Mouse (Mus musculus) hindbrain, embryonic 16.5 days (tissue): Measurements from ENCODE around the gene Srgap2. TPM values are rescaled to one million over a fixed set of nuclear protein-coding genes. Genes with fewer than 3 reads are reported as not detected.

Experiments
- ATAC-seq: fragments of 200-750 bp; cut with Nextera tagmentation; 2 replicates; pipeline ENCODE4 v1.8.0; 2017; ENCODE audit warnings: moderate TSS enrichment, moderate library complexity
- H3K27ac ChIP-seq: fragments of 300-500 bp; sonication (generic); 2 replicates; pipeline ENCODE4 v1.5.1; 2014; ENCODE audit warnings: low read depth, mild to moderate bottlenecking, control low read depth, low read length, moderate library complexity
- H3K27me3 ChIP-seq: fragments of 300-500 bp; sonication (generic); replicated peaks from 2 replicates; pipeline ENCODE4 v1.6.1; 2014; ENCODE audit warnings: low read length; ENCODE audit not compliant: control insufficient read depth, insufficient read depth
- H3K36me3 ChIP-seq: fragments of 300-500 bp; sonication (generic); 2 replicates; pipeline ENCODE4 v1.6.1; 2014; ENCODE audit warnings: mild to moderate bottlenecking, low read length, moderate library complexity, mixed read lengths; ENCODE audit not compliant: control insufficient read depth, insufficient read depth
- H3K4me1 ChIP-seq: fragments of 300-500 bp; sonication (generic); 2 replicates; pipeline ENCODE4 v1.6.1; 2014; ENCODE audit warnings: low read depth, low read length; ENCODE audit not compliant: control insufficient read depth, insufficient read depth
- H3K4me2 ChIP-seq: fragments of 300-500 bp; sonication (generic); 2 replicates; pipeline ENCODE4 v1.6.1; 2014; ENCODE audit warnings: mild to moderate bottlenecking, low read length, control low read depth, moderate library complexity
- H3K4me3 ChIP-seq: fragments of 300-500 bp; sonication (generic); 2 replicates; pipeline ENCODE4 v1.5.1; 2014; ENCODE audit warnings: mild to moderate bottlenecking, low read length, control low read depth, moderate library complexity
- H3K9ac ChIP-seq: fragments of 300-500 bp; sonication (generic); 2 replicates; pipeline ENCODE4 v1.6.1; 2014; ENCODE audit warnings: low read depth, mild to moderate bottlenecking, control low read depth, low read length, moderate library complexity
- H3K9me3 ChIP-seq: fragments of 300-500 bp; sonication (generic); 2 replicates; pipeline ENCODE4 v1.6.1; 2014; ENCODE audit warnings: mild to moderate bottlenecking, low read length, moderate library complexity; ENCODE audit not compliant: control insufficient read depth
- WGBS: fragments of 180-500 bp; shearing (Covaris S2); extraction: QIAGEN DNeasy Blood & Tissue Kit; methylation state at CpG from one replicate; pipeline ENCODE4 v1.1.7; 2014; 5-methylcytosine and 5-hydroxymethylcytosine counted together
- polyA plus RNA-seq: library from polyadenylated mRNA; unstranded; fragments of >200 nt; fragmentation: Nextera tagmentation; extraction: Ambion mirVana; gene quantifications from 2 replicates; pipeline ENCODE4 v1.2.1, GENCODE M21; 2015

Gene Srgap2
- polyA plus RNA-seq, 1 experiment from 2014 or later = 24.6 TPM

DNA sequence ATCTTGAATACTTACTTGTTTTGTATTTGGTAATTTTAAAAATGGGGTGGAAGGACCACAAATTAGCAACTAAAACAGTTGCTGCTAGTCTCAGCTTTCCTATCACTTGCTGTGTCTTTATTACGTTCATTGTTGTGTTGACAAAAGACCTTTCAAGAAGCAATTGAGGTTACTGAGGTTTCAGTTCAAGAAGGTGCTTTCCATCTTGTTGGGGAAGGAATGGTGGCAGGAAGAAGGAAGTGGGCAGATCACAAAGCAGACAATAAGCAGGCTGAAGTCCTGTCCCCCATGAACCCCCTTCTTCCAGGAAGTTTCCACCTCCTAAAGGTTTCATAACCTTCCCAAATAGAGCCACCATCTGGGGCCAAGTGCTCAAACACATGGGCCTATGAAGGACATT lies 161.3 kb downstream of the Srgap2 start:
- Histone ChIP-seq H3K27me3 (no peaks in the 10 kb centered on the region), H3K4me3 (no peak overlapping the region), H3K4me1 (no peaks in the 10 kb centered on the region), H3K9ac (no peak overlapping the region), H3K9me3 (no peaks in the 10 kb centered on the region), H3K4me2 (no peak overlapping the region), H3K36me3 (0 out of 2 replicates have a peak, but pooled peaks cover 6% of the 10 kb centered on the region), H3K27ac (no peak overlapping the region)
- no peak for ATAC-seq
- 48% methylated on average over 1 of the region's 1 CpGs for WGBS

DNA sequence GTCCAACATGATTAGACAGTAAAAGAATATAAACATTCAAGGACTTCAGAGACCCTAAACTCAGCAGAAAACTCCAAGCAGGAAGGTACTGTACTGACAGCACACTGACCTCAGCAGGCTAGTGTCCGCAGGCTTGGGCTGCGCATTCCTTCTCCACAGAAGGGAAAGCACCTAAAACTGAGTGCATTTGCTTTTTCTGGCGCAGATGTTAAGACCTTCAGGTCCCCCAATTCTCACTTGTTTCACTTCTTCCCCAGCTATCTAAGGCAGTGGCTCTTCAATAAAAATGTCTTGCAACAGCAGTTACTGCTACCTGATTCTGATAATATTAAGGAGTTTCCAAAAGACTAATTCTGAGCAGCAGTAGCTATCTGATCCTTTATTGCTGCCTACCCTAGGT lies 162.7 kb downstream of the Srgap2 start:
- no peak overlapping the region for H3K4me3 ChIP-seq
- WGBS = 98% methylated on average over 3 of the region's 3 CpGs
- no peak for ATAC-seq

DNA sequence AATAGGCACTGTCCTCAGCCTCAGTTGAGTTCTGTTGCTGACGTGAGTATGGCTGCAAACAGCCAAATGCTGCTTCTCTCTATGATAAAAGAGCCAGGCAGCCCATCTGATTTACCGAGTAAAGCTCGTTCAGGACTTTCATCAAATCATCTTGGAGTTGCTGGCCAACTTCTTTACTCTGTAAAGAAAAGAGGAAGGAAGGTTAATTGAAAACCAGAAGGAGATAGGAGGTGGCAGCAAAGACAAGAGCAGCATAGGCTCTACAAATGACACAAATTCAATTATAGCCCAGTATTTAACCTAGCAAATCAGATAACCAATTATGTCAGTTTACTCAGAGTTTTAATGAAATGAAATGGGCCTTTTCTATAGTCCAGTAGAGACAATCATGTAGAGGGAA lies 163.3 kb downstream of the Srgap2 start:
- 0 out of 2 replicates have a peak, but pooled peaks cover 8% of the 10 kb centered on the region for H3K36me3 ChIP-seq
- H3K27me3 ChIP-seq = no peaks in the 10 kb centered on the region
- H3K9ac ChIP-seq = no peak overlapping the region
- 69% methylated on average over 3 of the region's 3 CpGs for WGBS
- no peak overlapping the region for H3K27ac ChIP-seq
- no peaks in the 10 kb centered on the region for H3K9me3 ChIP-seq
- H3K4me2 ChIP-seq = no peak overlapping the region
- ATAC-seq = no peak
- no peak overlapping the region for H3K4me3 ChIP-seq
- H3K4me1 ChIP-seq = no peaks in the 10 kb centered on the region

More for the DNA sequence above, 162.7 kb downstream of the Srgap2 start:
- Histone ChIP-seq H3K9ac (no peak overlapping the region), H3K4me1 (no peaks in the 10 kb centered on the region), H3K27ac (no peak overlapping the region), H3K27me3 (no peaks in the 10 kb centered on the region), H3K4me2 (no peak overlapping the region), H3K9me3 (no peaks in the 10 kb centered on the region), H3K36me3 (0 out of 2 replicates have a peak, but pooled peaks cover 8% of the 10 kb centered on the region)

DNA sequence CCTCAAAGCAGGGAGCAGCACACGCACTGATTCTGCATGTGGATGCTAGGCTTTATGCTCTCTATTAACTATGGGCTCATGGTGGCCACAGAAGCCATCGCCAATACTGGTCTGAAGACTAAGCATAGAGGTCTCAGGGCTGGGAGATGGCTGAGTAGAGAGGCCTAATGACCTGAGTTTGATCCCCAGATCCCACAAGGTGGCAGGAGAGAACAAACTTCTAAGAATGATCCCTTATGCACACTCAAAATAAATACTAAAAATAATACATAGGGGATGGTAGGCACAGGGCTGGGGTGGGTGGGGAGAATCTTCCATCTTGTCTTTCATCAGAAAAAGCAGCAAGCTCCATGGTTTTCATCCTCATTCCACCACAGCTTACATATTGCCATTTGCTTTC lies 165.1 kb downstream of the Srgap2 start:
- no peak overlapping the region for H3K9ac ChIP-seq
- no peaks in the 10 kb centered on the region for H3K27me3 ChIP-seq
- no peaks in the 10 kb centered on the region for H3K4me1 ChIP-seq
- no peak overlapping the region for H3K27ac ChIP-seq
- H3K4me2 ChIP-seq = no peak overlapping the region
- no peaks in the 10 kb centered on the region for H3K9me3 ChIP-seq
- 93% methylated on average over 2 of the region's 2 CpGs for WGBS
- no peak for ATAC-seq
- 0 out of 2 replicates have a peak, but pooled peaks cover 8% of the 10 kb centered on the region for H3K36me3 ChIP-seq
- H3K4me3 ChIP-seq = no peak overlapping the region

DNA sequence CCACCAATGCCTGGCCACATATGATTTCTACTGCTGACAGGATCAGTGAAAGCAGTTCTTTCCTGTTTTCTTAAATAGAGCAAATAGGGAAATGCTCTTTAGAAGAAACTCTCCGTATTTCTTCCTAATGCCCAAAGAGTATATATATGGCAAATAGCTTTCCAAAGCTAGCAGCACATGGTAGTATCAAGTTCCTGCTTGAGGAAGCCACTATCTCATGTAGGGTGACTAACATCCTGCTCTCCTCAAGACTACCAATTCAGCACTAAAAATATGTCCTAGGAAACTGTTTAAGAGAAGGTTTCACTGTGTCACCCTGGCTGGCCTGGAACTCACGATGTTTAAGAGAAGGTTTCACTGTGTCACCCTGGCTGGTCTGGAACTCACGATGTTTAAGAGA lies 166.4 kb downstream of the Srgap2 start:
- Histone ChIP-seq H3K27ac (no peak overlapping the region), H3K4me2 (no peak overlapping the region), H3K9me3 (no peaks in the 10 kb centered on the region), H3K36me3 (0 out of 2 replicates have a peak, but pooled peaks cover 8% of the 10 kb centered on the region), H3K27me3 (no peaks in the 10 kb centered on the region), H3K4me1 (no peaks in the 10 kb centered on the region), H3K4me3 (no peak overlapping the region), H3K9ac (no peak overlapping the region)
- no peak for ATAC-seq
- 96% methylated on average over 3 of the region's 3 CpGs for WGBS

DNA sequence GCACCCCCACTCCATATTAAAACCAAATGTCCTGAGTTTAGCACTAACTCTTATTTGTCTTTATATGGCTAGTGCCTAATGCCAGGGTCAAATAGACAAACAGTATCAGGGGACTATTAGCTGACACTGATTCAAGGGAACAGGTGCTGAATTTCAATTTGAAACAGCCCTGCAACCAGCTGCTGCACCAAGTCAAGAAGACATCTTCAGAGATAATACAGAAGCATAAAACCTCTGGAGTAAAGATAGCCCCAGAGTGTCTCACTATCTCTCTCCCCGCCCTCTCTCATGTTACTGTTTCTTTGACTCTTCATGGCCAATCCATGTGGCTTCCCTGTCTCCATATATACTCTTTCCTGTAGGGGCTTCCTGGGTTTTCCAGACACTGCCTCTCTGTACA lies 167.5 kb downstream of the Srgap2 start:
- no peaks in the 10 kb centered on the region for H3K4me1 ChIP-seq
- 95% methylated on average over 1 of the region's 1 CpGs for WGBS
- H3K36me3 ChIP-seq = peaks cover 11% of the 10 kb centered on the region; the same call in 1 of the 2 replicates
- no peaks in the 10 kb centered on the region for H3K9me3 ChIP-seq
- H3K9ac ChIP-seq = no peak overlapping the region
- no peak overlapping the region for H3K27ac ChIP-seq
- H3K4me2 ChIP-seq = no peak overlapping the region
- no peaks in the 10 kb centered on the region for H3K27me3 ChIP-seq
- no peak for ATAC-seq
- H3K4me3 ChIP-seq = no peak overlapping the region

DNA sequence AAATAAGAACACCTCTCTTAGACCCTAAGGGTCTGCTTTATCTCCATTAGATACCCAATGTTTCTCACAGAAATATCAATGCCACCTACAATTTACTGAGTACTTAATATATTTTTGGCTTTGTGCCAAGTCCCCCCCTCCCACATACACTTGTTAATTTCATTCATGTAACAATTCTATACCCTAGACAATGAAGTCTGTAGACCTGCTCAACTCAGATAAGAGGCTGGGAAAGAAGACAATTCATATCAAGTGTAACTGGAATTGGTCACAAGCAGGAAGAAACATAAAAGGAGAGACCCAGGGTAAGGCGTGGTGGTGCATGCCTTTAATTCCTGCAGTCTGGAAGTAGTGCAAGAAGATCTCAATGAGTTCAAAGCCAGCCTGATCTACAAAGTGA lies 169.9 kb downstream of the Srgap2 start:
- no peaks in the 10 kb centered on the region for H3K9me3 ChIP-seq

DNA sequence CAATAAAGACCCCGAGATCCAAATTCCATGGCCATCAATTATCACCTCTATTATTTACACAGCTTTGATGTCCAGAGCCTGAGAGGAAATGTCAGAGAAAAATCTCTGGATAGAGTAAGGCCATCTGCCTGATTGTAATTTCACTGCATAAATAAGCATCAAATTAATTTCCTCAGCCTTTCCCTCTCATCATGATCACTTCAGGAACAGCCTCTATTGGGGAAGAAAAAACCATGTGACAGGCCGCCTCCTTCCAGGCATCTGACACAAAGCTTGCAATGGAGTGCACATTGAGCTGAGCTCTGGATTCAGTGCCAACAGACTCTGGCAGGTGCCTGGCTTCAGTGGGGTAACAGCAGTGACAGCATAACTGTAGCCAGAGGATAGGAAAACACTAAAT lies 175.7 kb downstream of the Srgap2 start:
- Histone ChIP-seq H3K4me1 (no peaks in the 10 kb centered on the region), H3K4me3 (no peak overlapping the region), H3K9me3 (no peaks in the 10 kb centered on the region), H3K4me2 (no peak overlapping the region), H3K9ac (no peak overlapping the region), H3K27me3 (no peaks in the 10 kb centered on the region), H3K36me3 (peaks cover 8% of the 10 kb centered on the region), H3K27ac (peak overlapping the region; percentile 45)
- 38% methylated on average over 2 of the region's 2 CpGs for WGBS
- ATAC-seq = peak; percentile 94

More for the DNA sequence above, 169.9 kb downstream of the Srgap2 start:
- Histone ChIP-seq H3K4me1 (no peaks in the 10 kb centered on the region), H3K4me2 (no peak overlapping the region), H3K9ac (no peak overlapping the region), H3K27me3 (no peaks in the 10 kb centered on the region), H3K27ac (no peak overlapping the region), H3K36me3 (peaks cover 10% of the 10 kb centered on the region), H3K4me3 (no peak overlapping the region)
- no peak for ATAC-seq
- WGBS = 86% methylated on average over 1 of the region's 1 CpGs

DNA sequence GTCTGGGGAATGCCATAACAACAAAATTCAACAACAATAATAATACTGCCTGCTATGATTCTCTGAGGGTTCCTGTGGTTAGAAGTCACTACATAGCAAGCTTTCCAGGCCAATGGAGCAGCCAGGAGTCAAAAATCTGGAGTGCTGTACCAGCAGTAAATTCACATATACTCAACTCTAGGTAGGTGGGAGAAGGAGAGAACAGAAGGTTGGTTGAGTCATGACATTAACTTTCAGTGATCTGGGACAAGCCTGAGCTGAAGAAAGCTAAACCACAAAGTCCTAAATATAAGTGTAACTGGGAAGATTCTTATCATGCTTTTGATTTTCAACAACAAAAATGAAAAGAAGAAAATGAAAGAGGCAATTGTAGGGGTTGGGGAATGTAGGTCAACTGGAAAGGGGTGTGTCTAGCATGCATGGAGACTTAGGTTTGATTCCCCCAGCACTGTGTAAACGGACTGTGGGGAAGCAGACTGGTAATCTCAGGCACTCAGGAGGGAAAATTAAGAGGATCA lies 177.1 kb downstream of the Srgap2 start:
- no peak overlapping the region for H3K4me3 ChIP-seq
- no peak overlapping the region for H3K4me2 ChIP-seq
- peaks cover 9% of the 10 kb centered on the region for H3K36me3 ChIP-seq
- H3K27me3 ChIP-seq = no peaks in the 10 kb centered on the region
- H3K4me1 ChIP-seq = no peaks in the 10 kb centered on the region
- no peak overlapping the region for H3K9ac ChIP-seq
- no peak overlapping the region for H3K27ac ChIP-seq
- no peaks in the 10 kb centered on the region for H3K9me3 ChIP-seq
- no peak for ATAC-seq
- WGBS = 69% methylated on average over 1 of the region's 1 CpGs

DNA sequence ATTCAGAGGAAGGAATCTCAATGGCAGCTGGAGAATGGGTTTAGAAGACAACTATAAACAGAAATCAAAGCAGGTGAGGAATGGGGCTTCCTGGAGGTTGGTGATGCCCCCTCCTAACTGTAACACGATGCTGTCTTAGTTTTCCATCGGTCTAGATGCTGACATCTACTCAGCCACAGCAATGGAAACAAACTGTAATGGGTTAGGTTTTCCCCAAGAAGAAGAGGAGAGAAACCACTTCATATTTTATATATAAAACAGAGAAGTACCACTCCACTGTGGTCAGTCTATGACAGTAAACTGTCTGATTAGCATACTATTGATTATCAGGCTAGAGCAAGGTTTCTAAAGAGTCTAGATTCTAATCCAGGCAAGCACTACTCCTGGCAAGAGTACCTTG lies 179.4 kb downstream of the Srgap2 start:
- WGBS = 85% methylated on average over 2 of the region's 2 CpGs
- no peaks in the 10 kb centered on the region for H3K9me3 ChIP-seq
- H3K27me3 ChIP-seq = no peaks in the 10 kb centered on the region
- H3K4me3 ChIP-seq = no peak overlapping the region
- ATAC-seq = no peak
- H3K9ac ChIP-seq = no peak overlapping the region
- H3K36me3 ChIP-seq = peaks cover 12% of the 10 kb centered on the region
- no peaks in the 10 kb centered on the region for H3K4me1 ChIP-seq
- no peak overlapping the region for H3K27ac ChIP-seq
- no peak overlapping the region for H3K4me2 ChIP-seq
